Mouse (Mus musculus) liver, embryonic 15.5 days (tissue): ENCODE results near the gene Camsap1. TPM values are rescaled to one million over a fixed set of nuclear protein-coding genes. Genes with fewer than 3 reads are reported as not detected.

Experiments used
- ATAC-seq: fragments of 200-750 bp; cut with Nextera tagmentation; 2 replicates; pipeline ENCODE4 v1.8.0; 2017; ENCODE audit warnings: moderate number of reproducible peaks, mild to moderate bottlenecking, moderate library complexity; ENCODE audit not compliant: insufficient read depth
- H3K27ac ChIP-seq: fragments of 300-500 bp; sonication (generic); replicated peaks from 2 replicates; pipeline ENCODE4 v1.5.1; 2015; ENCODE audit warnings: mild to moderate bottlenecking, inconsistent platforms
- H3K27me3 ChIP-seq: fragments of 300-500 bp; sonication (generic); 2 replicates; pipeline ENCODE4 v1.6.1; 2015; ENCODE audit warnings: mild to moderate bottlenecking, inconsistent platforms
- H3K36me3 ChIP-seq: fragments of 300-500 bp; sonication (generic); replicated peaks from 2 replicates; pipeline ENCODE4 v1.6.1; 2015; ENCODE audit warnings: moderate library complexity, mild to moderate bottlenecking, inconsistent platforms
- H3K4me1 ChIP-seq: fragments of 300-500 bp; sonication (generic); replicated peaks from 2 replicates; pipeline ENCODE4 v1.6.1; 2015; ENCODE audit warnings: inconsistent platforms
- H3K4me2 ChIP-seq: fragments of 300-500 bp; sonication (generic); 2 replicates; pipeline ENCODE4 v1.6.1; 2015; ENCODE audit warnings: moderate library complexity, mild to moderate bottlenecking, inconsistent platforms
- H3K4me3 ChIP-seq: fragments of 300-500 bp; sonication (generic); replicated peaks from 2 replicates; pipeline ENCODE4 v1.5.1; 2015; ENCODE audit warnings: mild to moderate bottlenecking, inconsistent platforms
- H3K9ac ChIP-seq: fragments of 300-500 bp; sonication (generic); 2 replicates; pipeline ENCODE4 v1.6.1; 2015; ENCODE audit warnings: moderate library complexity, mild to moderate bottlenecking, inconsistent platforms
- H3K9me3 ChIP-seq: fragments of 300-500 bp; sonication (generic); replicated peaks from 2 replicates; pipeline ENCODE4 v1.6.1; 2016; ENCODE audit warnings: inconsistent platforms
- WGBS: fragments of 180-500 bp; shearing (Covaris S2); methylation state at CpG from one replicate; pipeline ENCODE4 v1.1.7; 2015; ENCODE audit warnings: mixed read lengths; ENCODE audit not compliant: insufficient replicate concordance; 5-methylcytosine and 5-hydroxymethylcytosine counted together
- polyA plus RNA-seq: library from polyadenylated mRNA; unstranded; fragments of >200 nt; fragmentation: Nextera tagmentation; extraction: Ambion mirVana; gene quantifications from 2 replicates; pipeline ENCODE4 v1.2.1, GENCODE M21; 2015

Camsap1 gene
- 4.9 and 5.6 TPM in 2 replicates for polyA plus RNA-seq

DNA sequence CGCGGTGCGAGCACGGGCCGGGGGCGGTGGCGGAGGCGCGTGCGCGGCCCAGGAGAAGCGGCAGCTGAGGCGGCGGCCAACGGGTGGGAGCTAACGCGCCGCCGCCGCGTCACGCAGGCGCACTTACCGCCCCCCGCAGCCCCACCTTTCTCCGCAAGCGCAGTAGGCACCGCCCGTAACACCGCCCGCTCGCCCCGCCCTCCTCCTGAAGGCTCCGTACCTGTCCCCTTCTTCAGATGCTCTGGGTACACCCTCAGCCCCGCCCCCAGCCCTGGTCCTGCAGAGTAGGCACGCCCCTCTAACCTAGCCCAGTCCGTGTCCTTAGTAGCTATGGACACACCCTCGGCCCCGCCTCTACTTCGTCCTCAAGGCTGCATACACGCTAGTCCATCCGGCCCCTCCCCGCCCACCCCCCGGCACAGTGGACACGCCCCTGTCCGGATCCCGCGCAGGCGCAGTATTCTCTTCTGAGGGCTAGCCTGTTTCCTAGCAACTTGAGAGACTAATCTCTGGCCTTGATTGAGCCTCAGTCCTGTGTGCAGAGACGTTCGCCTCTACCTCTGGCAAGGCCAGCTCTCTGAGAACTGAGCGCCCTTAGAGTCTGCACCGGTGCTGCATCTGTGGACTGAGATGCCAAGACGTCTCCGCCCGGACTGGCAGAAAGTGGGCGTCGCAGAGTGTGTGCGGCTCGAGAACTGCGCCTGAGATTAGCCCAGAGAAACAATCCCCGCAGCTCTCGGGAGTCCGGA, at the start of gene Camsap1:
TSS of gene Camsap1 (minus strand) at position 124 of the 749 bp plus-strand sequence.
- WGBS: under 1% methylated on average over 63 of the region's 64 CpGs
- H3K9me3 ChIP-seq: no peaks in the 10 kb centered on the region
- H3K4me1 ChIP-seq: peaks cover 49% of the 10 kb centered on the region
- H3K27me3 ChIP-seq: peaks cover 5% of the 10 kb centered on the region
- H3K36me3 ChIP-seq: no peaks in the 10 kb centered on the region
- peak; percentile 99 for ATAC-seq
- peak within 1 kb of the TSS; percentile 97 for H3K9ac ChIP-seq
- peak within 1 kb of the TSS; percentile 89 for H3K27ac ChIP-seq
- peak within 1 kb of the TSS; percentile 94 for H3K4me3 ChIP-seq
- H3K4me2 ChIP-seq: peak within 1 kb of the TSS; percentile 95

- peaks cover 11% of the 10 kb centered on the region for H3K4me1 ChIP-seq
- H3K4me2 ChIP-seq: no peak overlapping the region
- H3K36me3 ChIP-seq: no peaks in the 10 kb centered on the region
- H3K4me3 ChIP-seq: no peak overlapping the region
- H3K27ac ChIP-seq: no peak overlapping the region
- H3K9me3 ChIP-seq: no peaks in the 10 kb centered on the region
- no peak overlapping the region for H3K9ac ChIP-seq
- peaks cover 19% of the 10 kb centered on the region; the same call in 1 of the 2 replicates for H3K27me3 ChIP-seq
- ATAC-seq: peak; percentile 25; the same call in 1 of the 2 replicates
- WGBS: 39% methylated on average over 3 of the region's 3 CpGs
Measured at GRCm38 (mm10) chr2:26030288-26030687, 47.2 kb upstream of the Camsap1 start.

DNA sequence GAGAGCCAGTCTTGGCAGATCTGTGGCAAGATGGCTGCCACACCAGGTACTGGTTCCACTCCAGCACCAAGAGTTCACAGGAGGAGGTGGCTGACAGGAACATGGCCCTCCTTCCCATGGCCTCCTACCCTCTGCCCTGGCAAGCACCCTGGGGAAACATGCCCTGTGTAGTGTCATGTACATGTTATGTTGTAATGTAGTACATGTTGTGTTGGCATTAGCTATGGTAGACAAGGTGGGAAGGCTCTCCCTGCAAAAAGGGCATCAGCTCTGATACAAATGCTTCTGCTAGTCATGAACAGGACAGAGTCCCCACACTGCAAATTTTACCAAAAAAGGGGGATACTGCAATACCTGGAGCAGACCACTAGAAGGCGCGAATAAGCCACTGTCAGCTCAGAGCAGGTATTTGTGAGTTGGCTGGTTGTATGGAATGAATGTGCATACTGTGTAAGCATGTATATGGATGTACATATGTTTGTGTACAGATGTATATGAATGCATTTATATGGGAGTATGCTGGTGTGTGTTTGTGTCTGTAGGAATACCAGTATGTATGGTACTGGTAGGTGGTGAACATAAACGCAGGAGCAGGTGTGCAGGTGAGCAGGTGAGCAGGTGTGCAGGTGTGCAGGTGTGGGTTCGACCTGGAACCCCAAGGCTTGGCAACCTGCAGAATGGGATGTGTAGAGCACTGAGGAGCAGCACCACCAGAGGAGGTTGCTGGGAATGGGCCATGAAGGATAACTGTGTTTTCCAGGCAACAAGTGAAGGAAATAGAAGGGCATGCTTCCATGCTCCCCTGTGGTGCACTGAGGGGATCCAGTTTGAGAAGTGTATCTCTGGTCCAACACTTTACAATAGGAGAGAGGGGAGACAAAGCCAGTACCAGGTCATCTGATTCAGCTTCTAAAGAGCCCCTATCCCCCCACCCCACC, 41.3 kb upstream of the Camsap1 start:
- Histone ChIP-seq H3K36me3 (no peaks in the 10 kb centered on the region; the same call in 1 of the 2 replicates), H3K4me2 (no peak overlapping the region), H3K27ac (peak overlapping the region; percentile 78), H3K4me3 (no peak overlapping the region), H3K9ac (no peak overlapping the region), H3K27me3 (peaks cover 10% of the 10 kb centered on the region; the same call in 1 of the 2 replicates), H3K9me3 (no peaks in the 10 kb centered on the region), H3K4me1 (peaks cover 42% of the 10 kb centered on the region)
- 36% methylated on average over 4 of the region's 4 CpGs for WGBS
- ATAC-seq: no peak

DNA sequence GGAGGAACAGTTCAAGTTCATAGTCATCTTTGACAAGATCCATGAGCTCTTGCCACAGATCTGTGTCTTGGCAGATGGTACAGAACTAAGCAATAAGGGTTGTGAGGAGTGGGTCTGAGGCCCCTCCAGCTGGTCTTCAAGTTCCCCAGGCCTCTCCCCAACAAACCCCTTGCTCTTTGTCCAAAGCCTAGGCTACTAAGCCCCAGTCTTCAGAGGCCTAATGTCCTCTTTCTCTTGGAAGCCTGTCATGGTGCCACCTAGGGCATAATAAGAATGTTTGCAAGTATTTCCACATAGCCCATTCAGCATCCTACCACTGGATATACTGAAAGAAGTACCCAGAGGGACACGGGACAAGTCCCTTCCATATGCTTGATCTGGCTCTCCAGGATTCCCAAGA, 39.5 kb upstream of the Camsap1 start:
- WGBS: 76% methylated on average over 1 of the region's 1 CpGs
- no peaks in the 10 kb centered on the region for H3K9me3 ChIP-seq
- peaks cover 60% of the 10 kb centered on the region for H3K4me1 ChIP-seq
- H3K27me3 ChIP-seq: peaks cover 6% of the 10 kb centered on the region; the same call in 1 of the 2 replicates
- H3K36me3 ChIP-seq: peaks cover 9% of the 10 kb centered on the region; the same call in 1 of the 2 replicates
- H3K4me2 ChIP-seq: no peak overlapping the region
- H3K27ac ChIP-seq: peak overlapping the region; percentile 77
- H3K4me3 ChIP-seq: no peak overlapping the region
- H3K9ac ChIP-seq: no peak overlapping the region
- ATAC-seq: no peak

GRCm38 (mm10) chr2:26022258-26022565, 39.1 kb upstream of the Camsap1 start:
- Histone ChIP-seq H3K9ac (peak overlapping the region; percentile 94; the same call in 1 of the 2 replicates), H3K27ac (peak overlapping the region; percentile 99), H3K4me1 (peaks cover 64% of the 10 kb centered on the region), H3K4me2 (peak overlapping the region; percentile 80), H3K9me3 (no peaks in the 10 kb centered on the region), H3K4me3 (peak overlapping the region; percentile 75), H3K36me3 (peaks cover 13% of the 10 kb centered on the region), H3K27me3 (peaks cover 5% of the 10 kb centered on the region; the same call in 1 of the 2 replicates)
- WGBS: 82% methylated on average over 8 of the region's 8 CpGs
- ATAC-seq: no peak

- H3K27me3 ChIP-seq: peaks cover 5% of the 10 kb centered on the region; the same call in 1 of the 2 replicates
- H3K9ac ChIP-seq: peak within 1 kb of the TSS; percentile 94
- WGBS: 7% methylated on average over 50 of the region's 50 CpGs
- peak within 1 kb of the TSS; percentile 80 for H3K4me2 ChIP-seq
- peak within 1 kb of the TSS; percentile 99 for H3K27ac ChIP-seq
- peaks cover 18% of the 10 kb centered on the region for H3K36me3 ChIP-seq
- peak; percentile 89 for ATAC-seq
- H3K9me3 ChIP-seq: no peaks in the 10 kb centered on the region
- peak within 1 kb of the TSS; percentile 75 for H3K4me3 ChIP-seq
- peaks cover 69% of the 10 kb centered on the region for H3K4me1 ChIP-seq
Measured at GRCm38 (mm10) chr2:26021561-26022257, 38.6 kb upstream of the Camsap1 start, which contains the start of gene Ubac1. Ubac1 (minus strand) TSS chr2:26021747.

DNA sequence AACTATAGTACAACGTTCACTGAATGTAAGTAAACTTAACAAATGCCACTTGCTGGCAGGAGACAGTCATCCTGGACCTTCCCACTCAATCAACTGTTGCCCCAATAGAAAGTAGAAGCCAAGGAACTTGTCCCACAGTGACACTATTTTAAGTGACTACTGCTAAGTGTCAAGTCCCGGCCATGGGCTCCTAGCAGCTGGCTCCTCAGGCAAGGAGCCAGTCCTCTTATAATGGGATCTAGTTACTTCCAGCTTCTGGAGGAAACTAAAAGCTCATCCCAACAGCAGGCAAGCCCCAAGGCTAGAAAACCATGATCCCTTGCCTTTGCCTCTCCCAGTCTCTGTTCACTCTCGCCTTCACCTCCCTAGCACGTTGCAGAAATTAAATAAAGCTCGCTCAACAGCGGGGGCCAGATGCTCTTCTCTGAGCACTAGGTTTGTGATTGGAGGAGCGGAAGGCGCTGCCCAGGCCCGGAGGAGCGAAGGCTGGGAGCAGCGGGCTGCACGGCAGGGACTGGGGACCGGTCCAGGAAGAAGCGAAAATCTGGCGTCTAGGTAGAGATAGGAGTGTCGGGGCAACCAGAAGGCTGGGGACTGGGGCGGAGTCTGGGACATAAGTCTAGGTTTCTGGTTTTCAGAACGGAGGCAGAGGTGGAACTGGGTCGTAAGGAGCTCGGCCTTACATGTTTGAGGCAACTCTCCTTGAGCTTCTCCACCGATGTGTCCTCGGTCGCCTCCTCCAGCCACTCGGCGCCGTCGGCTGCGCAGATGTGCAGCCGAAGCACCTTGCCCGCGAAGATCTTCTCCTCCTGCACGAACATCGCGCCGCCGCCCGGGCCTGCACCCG, 37.9 kb upstream of the Camsap1 start:
- peak overlapping the region; percentile 99 for H3K27ac ChIP-seq
- peak overlapping the region; percentile 94 for H3K9ac ChIP-seq
- peaks cover 77% of the 10 kb centered on the region for H3K4me1 ChIP-seq
- peaks cover 5% of the 10 kb centered on the region; the same call in 1 of the 2 replicates for H3K27me3 ChIP-seq
- peak overlapping the region; percentile 75 for H3K4me3 ChIP-seq
- H3K9me3 ChIP-seq: no peaks in the 10 kb centered on the region
- H3K36me3 ChIP-seq: peaks cover 26% of the 10 kb centered on the region
- peak; percentile 60 for ATAC-seq
- H3K4me2 ChIP-seq: peak overlapping the region; percentile 80
- WGBS: 1% methylated on average over 38 of the region's 38 CpGs

- H3K4me2 ChIP-seq: peak overlapping the region; percentile 80
- H3K4me1 ChIP-seq: peaks cover 87% of the 10 kb centered on the region
- H3K27me3 ChIP-seq: no peaks in the 10 kb centered on the region
- H3K27ac ChIP-seq: peak overlapping the region; percentile 99
- H3K9ac ChIP-seq: peak overlapping the region; percentile 94
- WGBS: 46% methylated on average over 3 of the region's 3 CpGs
- H3K36me3 ChIP-seq: peaks cover 36% of the 10 kb centered on the region
- peak overlapping the region; percentile 75 for H3K4me3 ChIP-seq
- ATAC-seq: peak; percentile 12; the same call in 1 of the 2 replicates
- H3K9me3 ChIP-seq: no peaks in the 10 kb centered on the region
Measured at GRCm38 (mm10) chr2:26019923-26020322, 36.8 kb upstream of the Camsap1 start.

- Histone ChIP-seq H3K27me3 (no peaks in the 10 kb centered on the region), H3K27ac (peak overlapping the region; percentile 99), H3K36me3 (peaks cover 61% of the 10 kb centered on the region), H3K9me3 (no peaks in the 10 kb centered on the region), H3K4me1 (peaks cover 78% of the 10 kb centered on the region), H3K4me2 (peak overlapping the region; percentile 80), H3K4me3 (peak overlapping the region; percentile 75), H3K9ac (peak overlapping the region; percentile 94)
- WGBS: 30% methylated on average over 4 of the region's 4 CpGs
- ATAC-seq: no peak
Measured at GRCm38 (mm10) chr2:26017326-26017725, 34.2 kb upstream of the Camsap1 start.

DNA sequence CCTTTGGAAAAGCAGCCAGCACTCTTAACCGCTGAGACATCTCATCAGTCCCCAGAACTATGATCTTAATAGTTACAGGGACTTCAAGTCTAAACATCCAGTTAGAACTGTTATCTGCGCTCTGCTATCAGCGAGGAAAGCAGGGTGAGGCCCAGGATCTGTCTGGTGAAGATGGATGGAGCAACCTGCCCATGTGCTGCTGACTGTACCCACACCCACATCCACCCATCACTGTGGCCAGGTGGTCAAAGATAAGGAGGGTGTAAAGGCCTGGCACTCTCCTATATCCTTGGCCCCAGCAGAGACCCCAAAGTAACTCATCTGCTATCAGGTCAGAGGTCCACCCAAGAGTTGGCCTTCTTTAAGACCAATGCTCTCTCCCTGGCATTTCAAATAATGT, 30.6 kb upstream of the Camsap1 start:
- peak overlapping the region; percentile 99 for H3K27ac ChIP-seq
- no peaks in the 10 kb centered on the region for H3K27me3 ChIP-seq
- no peaks in the 10 kb centered on the region for H3K9me3 ChIP-seq
- H3K4me3 ChIP-seq: peak overlapping the region; percentile 63
- WGBS: 19% methylated on average over 3 of the region's 3 CpGs
- H3K4me2 ChIP-seq: peak overlapping the region; percentile 80
- H3K4me1 ChIP-seq: peaks cover 83% of the 10 kb centered on the region
- peaks cover 97% of the 10 kb centered on the region for H3K36me3 ChIP-seq
- peak overlapping the region; percentile 72 for H3K9ac ChIP-seq
- ATAC-seq: peak; percentile 98
